Mouse (Mus musculus): ENCODE results near the gene Ell2. TPM values are rescaled to one million over a fixed set of nuclear protein-coding genes. Genes with fewer than 3 reads are reported as not detected.

Gene Ell2
- total RNA-seq, 1 experiment from 2014 or later, result 50.1 TPM

DNA sequence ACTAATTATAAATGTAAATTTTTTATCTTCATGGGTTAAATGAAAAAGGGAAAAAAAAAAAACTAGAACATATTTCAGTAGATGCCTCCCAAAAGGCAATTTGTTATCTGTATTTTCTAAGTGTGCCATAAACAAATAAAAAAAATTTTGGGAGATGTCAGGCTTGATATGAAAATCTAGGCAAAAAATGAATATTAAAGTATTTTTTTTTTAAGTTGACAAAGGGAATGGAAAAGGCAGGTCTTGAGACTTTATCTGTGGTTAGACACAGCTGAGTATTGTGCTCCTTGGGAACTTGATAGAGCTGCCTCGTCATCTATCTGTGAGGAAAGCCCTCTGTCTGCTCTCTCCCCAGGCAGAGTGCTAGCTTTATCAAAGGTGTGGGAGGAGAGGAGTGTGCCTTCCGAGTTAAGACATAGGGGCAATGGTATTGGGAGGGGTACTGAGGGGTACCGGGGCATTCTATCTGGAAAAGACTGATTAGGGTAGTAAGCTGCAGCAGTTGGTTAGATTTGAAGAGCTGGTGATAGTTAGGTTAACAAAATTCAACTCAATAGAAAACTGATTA, 27.1 kb downstream of the Ell2 start:
- no peak for DNase-seq

- DNase-seq, result no peak
Measured at GRCm38 (mm10) chr13:75734231-75734630, 27.7 kb downstream of the Ell2 start.

DNA sequence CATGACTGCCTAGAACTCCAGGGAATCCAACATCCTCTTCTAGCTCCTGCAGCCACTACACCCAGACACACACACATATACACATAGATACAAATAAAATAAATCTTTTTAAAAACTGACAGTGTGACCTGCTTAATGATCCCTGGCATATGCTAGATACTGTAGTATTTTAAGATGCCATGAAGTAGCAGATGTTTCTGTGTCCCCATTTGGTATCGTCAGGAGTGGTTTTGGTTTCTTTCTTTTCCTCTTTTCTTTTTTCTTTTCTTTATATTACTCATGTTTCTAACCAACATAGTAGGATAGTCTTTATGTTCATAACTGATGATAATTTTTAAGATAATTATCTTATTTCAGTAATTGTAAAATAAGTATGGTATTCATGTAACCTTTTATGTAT, 29.0 kb downstream of the Ell2 start:
- DNase-seq, result no peak

GRCm38 (mm10) chr13:75737991-75738390, 31.4 kb downstream of the Ell2 start:
- DNase-seq, result peak; percentile 3

DNA sequence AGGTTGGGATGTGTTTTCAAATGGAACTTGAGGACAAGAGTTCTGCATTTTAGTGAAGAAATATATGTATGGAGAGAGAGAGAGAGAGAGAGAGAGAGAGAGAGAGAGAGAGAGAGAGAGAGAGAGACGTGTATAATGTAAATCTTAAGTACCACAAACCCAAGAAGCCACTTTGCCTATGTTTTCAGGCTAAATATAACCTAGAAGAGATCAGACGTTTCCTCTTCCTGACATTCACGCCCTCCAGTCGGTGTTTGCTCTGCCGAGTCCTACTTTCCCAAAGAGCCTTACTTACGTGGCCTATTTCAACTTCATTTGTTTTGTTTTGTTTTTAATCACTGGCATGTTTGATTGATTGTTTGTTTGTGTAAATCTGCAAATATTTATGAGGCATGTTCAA, 32.0 kb downstream of the Ell2 start:
- no peak for DNase-seq

DNA sequence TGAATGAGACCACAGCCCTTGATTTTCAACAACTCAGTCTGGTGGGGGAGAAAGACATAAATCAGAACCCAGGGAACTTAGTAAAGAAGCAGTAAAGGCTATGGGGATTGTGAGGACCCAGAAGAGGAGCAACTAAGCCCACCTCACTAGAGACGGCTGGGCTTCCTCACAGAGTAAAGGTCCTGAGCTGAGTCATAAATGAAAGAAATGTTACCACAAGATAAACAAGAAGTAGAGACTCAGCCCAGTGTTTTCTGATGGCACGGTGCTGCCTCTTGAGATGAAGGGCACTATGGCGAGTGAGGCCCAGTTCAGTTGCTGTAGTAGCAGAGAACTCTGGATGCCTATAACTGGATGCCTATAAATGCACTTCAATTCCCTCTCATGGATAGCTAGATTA, 32.4 kb downstream of the Ell2 start:
- no peak for DNase-seq

DNA sequence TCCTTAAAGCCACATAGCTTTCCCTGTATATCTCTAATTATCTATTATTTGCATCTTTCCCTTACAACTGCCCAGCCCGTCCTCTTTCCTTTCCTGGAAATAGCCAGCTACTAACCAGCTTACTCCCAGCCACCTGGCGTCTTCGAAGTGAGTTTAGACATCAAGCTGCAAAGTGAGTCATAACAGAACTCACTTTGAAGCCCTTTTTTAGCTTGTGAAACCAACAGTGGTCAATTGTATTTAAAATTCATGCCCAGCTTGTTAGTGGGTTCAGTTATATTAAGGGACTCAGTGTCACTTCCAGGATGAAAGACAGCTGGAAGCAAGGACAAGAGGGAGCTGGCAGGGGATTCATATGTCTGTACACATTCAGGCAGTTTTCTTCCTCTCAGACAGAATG, 33.5 kb downstream of the Ell2 start:
- DNase-seq, result no peak

DNA sequence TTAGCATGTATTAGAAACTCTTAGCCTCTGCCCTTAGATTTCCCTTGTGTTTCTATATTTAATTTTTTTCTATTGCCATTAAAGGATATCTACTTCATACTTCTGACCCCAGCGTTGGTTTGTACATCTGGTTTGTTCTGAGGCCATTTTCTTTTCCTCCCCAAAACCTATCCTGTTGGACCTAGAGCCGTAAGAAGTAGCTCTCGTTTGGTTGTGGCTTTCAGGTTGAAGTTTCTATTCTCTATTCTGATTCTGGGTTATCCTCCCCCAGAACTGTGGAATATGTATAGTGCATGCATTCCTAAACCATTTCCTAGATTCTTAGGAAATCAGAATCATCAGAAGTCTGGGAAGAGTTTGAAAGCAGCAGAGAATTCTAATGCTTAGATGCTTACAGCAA, 34.6 kb downstream of the Ell2 start:
- DNase-seq, result no peak

GRCm38 (mm10) chr13:75741736-75742729, 35.5 kb downstream of the Ell2 start:
- no peak for DNase-seq

GRCm38 (mm10) chr13:75742970-75743369, 36.4 kb downstream of the Ell2 start:
- no peak for DNase-seq

DNA sequence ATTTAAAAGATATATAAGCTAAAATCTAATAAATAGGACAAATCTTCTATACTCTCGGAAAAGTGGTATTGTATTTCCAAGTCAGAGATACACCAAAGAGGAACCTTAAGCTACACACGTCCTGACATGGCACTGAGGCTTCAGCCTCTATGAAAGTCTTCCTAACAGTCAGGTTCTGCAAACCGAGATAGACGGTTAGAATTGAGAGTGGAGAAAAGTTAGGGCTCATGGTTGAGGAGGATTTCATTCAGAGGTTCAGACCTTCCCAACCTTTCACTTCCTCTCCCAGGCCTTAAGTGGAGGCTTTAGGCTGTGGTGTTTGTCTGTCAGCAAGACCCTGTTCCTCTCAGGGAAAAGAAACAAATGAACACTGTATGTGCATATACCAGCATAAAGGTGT, 37.5 kb downstream of the Ell2 start:
- no peak for DNase-seq

GRCm38 (mm10) chr13:75745328-75745727, 38.8 kb downstream of the Ell2 start:
- no peak for DNase-seq

GRCm38 (mm10) chr13:75747265-75747664, 40.7 kb downstream of the Ell2 start:
- no peak for DNase-seq

GRCm38 (mm10) chr13:75748685-75749084, 42.1 kb downstream of the Ell2 start:
- DNase-seq, result no peak

- no peak for DNase-seq
Measured at GRCm38 (mm10) chr13:75750785-75751184, 44.2 kb downstream of the Ell2 start.

GRCm38 (mm10) chr13:75752216-75752938, 45.8 kb downstream of the Ell2 start:
- peak; percentile 94 for DNase-seq

GRCm38 (mm10) chr13:75754398-75754797, 47.8 kb downstream of the Ell2 start:
- no peak for DNase-seq

GRCm38 (mm10) chr13:75760859-75761548, 54.4 kb downstream of the Ell2 start:
- no peak for DNase-seq

- DNase-seq, result no peak
Measured at GRCm38 (mm10) chr13:75762759-75763158, 56.2 kb downstream of the Ell2 start.

DNA sequence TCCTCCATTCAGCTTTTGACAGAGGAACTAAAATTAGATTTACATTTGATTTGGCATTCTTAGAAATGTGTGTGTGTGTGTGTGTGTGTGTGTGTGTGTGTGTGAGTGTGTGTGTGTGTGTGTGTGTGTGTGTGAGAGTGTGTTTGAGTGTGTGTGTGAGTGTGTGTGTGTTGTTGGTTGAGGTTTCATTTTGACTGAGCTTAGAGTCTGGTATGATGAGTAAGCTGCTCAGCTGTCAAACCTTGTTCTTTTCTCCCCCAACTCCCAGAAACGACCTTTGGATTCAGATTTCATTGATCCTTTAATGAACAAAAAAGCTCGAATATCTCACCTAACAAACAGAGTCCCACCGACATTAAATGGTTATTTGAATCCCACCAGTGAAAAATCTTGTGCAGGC, 56.7 kb downstream of the Ell2 start:
- no peak for DNase-seq

- DNase-seq, result no peak
Measured at GRCm38 (mm10) chr13:75765742-75766141, 59.2 kb downstream of the Ell2 start.

DNA sequence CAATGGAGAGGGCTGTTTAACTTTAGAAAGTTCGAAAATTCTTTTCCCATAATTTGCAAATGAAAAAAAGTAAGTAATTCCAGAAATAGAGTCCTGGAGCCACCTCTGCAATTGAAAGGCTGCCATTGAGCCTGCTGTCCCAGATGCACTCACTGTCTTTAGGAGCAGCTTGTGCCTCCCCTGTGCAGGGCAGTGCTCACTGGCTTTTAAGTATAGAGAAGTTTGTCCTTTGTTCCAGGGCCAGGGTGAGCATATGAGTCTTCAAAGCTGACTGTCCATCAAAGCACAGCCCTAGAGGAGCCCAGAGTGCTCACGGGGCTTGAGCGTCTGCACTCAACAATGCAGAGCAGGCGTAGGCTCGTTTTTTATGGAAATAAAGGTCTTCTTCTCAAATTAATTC, 59.7 kb downstream of the Ell2 start:
- no peak for DNase-seq

Measured in adrenal gland, postnatal 25 days (tissue).